Mouse (Mus musculus) thymus, adult 2 months (tissue): Measurements from ENCODE around the gene Olfr652.

Source experiments
- CTCF ChIP-seq: fragments of 200-500 bp; IDR thresholded peaks from 2 replicates; pipeline ENCODE4 v1.5.1; 2012; ENCODE audit warnings: mild to moderate bottlenecking, control low read depth, low read length, moderate library complexity, borderline replicate concordance; ENCODE audit not compliant: control insufficient read depth, poor library complexity, insufficient read depth; ENCODE audit errors: extremely low read depth
- POLR2A ChIP-seq: fragments of 200-500 bp; IDR thresholded peaks from 2 replicates; pipeline ENCODE4 v1.6.1; 2012; ENCODE audit warnings: mild to moderate bottlenecking, low read length, control low read depth, moderate library complexity; ENCODE audit not compliant: control insufficient read depth, poor library complexity, insufficient read depth; ENCODE audit errors: extremely low read depth

GRCm38 (mm10) chr7:104588274-104588673, 27.6 kb downstream of the Olfr652 start:
- TF ChIP-seq POLR2A, result no peak
- no peak for TF ChIP-seq CTCF
